Mouse (Mus musculus): ENCODE data around the gene Pla2g2f. TPM values are rescaled to one million over a fixed set of nuclear protein-coding genes. Genes with fewer than 3 reads are reported as not detected.

The Pla2g2f gene
- polyA plus RNA-seq, 1 experiment from 2014 or later, result not detected

- no peaks in the 10 kb centered on the region for H3K27me3 ChIP-seq
- no peaks in the 10 kb centered on the region for H3K9me3 ChIP-seq (replicated peaks)
- H3K36me3 ChIP-seq, result no peaks in the 10 kb centered on the region
- peaks cover 19% of the 10 kb centered on the region for H3K4me1 ChIP-seq
- no peak for ATAC-seq (ENCODE audit: low FRiP score)
- H3K9ac ChIP-seq, result no peak overlapping the region
- no peak overlapping the region for H3K27ac ChIP-seq
- no peak overlapping the region for H3K4me2 ChIP-seq (replicated peaks)
- 69% methylated on average over 4 of the region's 4 CpGs for WGBS
- H3K4me3 ChIP-seq, result no peak overlapping the region
Measured at GRCm38 (mm10) chr4:138755439-138755838, 2.0 kb downstream of the Pla2g2f start.

- H3K4me2 ChIP-seq (replicated peaks), result no peak overlapping the region
- no peaks in the 10 kb centered on the region for H3K27me3 ChIP-seq
- 85% methylated on average over 9 of the region's 9 CpGs for WGBS
- H3K4me3 ChIP-seq, result no peak overlapping the region
- no peak overlapping the region for H3K9ac ChIP-seq
- no peak for ATAC-seq (ENCODE audit: low FRiP score)
- peaks cover 19% of the 10 kb centered on the region for H3K4me1 ChIP-seq
- H3K36me3 ChIP-seq, result no peaks in the 10 kb centered on the region
- H3K9me3 ChIP-seq (replicated peaks), result no peaks in the 10 kb centered on the region
- H3K27ac ChIP-seq, result no peak overlapping the region
Measured at GRCm38 (mm10) chr4:138754432-138754831, 3.0 kb downstream of the Pla2g2f start.

DNA sequence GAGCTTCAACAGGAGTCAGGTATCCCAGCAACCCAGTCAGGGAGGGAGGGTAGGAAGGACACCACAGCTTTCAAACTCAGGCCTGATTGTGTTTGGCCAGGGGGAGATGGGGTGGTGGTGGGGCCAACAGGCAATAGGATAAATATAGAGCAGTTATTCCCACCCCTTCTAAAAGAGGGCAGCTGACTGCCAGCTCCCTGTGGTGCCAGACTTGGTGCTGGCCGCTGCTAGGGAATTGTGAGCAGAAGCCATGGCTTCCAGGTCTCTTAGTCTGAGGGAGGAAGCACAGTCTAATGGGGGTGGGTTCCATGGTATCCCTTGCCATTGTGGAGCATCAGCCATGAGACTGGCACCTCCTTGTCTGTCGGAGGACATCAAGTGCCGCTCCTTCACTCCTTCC, 3.8 kb downstream of the Pla2g2f start:
- no peaks in the 10 kb centered on the region for H3K9me3 ChIP-seq (replicated peaks)
- no peak overlapping the region for H3K4me2 ChIP-seq (replicated peaks)
- WGBS, result 78% methylated on average over 3 of the region's 3 CpGs
- no peak overlapping the region for H3K27ac ChIP-seq
- no peaks in the 10 kb centered on the region for H3K36me3 ChIP-seq
- no peak overlapping the region for H3K9ac ChIP-seq
- no peaks in the 10 kb centered on the region for H3K27me3 ChIP-seq
- no peak overlapping the region for H3K4me3 ChIP-seq
- peaks cover 19% of the 10 kb centered on the region for H3K4me1 ChIP-seq
- ATAC-seq (ENCODE audit: low FRiP score), result no peak

DNA sequence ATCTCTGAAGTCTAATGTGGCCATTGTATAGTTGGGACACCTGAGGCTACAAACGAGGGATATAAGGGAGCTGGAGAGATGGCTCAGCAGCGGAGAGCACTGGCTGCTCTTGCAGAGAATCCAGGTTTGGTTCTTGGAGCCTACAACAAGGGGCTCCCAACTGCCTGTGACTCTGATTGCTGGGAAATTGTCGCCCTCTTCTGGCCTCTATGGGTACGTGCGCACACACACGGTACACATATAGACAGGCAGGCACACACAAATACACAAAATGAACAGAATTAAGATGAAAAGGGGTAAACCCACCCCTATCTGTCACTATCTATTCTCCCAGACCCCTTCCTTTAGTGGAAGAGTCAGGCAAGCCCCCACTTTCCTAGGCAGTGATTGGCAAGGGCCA, 4.8 kb downstream of the Pla2g2f start:
- peaks cover 25% of the 10 kb centered on the region for H3K4me1 ChIP-seq
- no peaks in the 10 kb centered on the region for H3K27me3 ChIP-seq
- ATAC-seq (ENCODE audit: low FRiP score), result no peak
- no peaks in the 10 kb centered on the region for H3K9me3 ChIP-seq (replicated peaks)
- H3K4me2 ChIP-seq (replicated peaks), result no peak overlapping the region
- H3K27ac ChIP-seq, result no peak overlapping the region
- H3K4me3 ChIP-seq, result no peak overlapping the region
- WGBS, result 92% methylated on average over 6 of the region's 6 CpGs
- no peaks in the 10 kb centered on the region for H3K36me3 ChIP-seq
- no peak overlapping the region for H3K9ac ChIP-seq

GRCm38 (mm10) chr4:138748369-138749072, 8.9 kb downstream of the Pla2g2f start:
- Histone ChIP-seq H3K4me3 (no peak overlapping the region), H3K27me3 (no peaks in the 10 kb centered on the region), H3K9me3 (replicated peaks) (no peaks in the 10 kb centered on the region), H3K36me3 (no peaks in the 10 kb centered on the region), H3K4me1 (peaks cover 12% of the 10 kb centered on the region), H3K9ac (0 out of 2 replicates have a peak overlapping the region, but pooled peaks have one; percentile 13), H3K27ac (peak overlapping the region; percentile 44; the same call in 1 of the 2 replicates), H3K4me2 (replicated peaks) (no peak overlapping the region)
- WGBS, result 56% methylated on average over 8 of the region's 8 CpGs
- ATAC-seq (ENCODE audit: low FRiP score), result peak; percentile 48; the same call in 1 of the 2 replicates

GRCm38 (mm10) chr4:138747851-138748250, 9.6 kb downstream of the Pla2g2f start:
- no peaks in the 10 kb centered on the region for H3K36me3 ChIP-seq
- ATAC-seq (ENCODE audit: low FRiP score), result peak; percentile 49
- no peak overlapping the region for H3K4me2 ChIP-seq (replicated peaks)
- no peaks in the 10 kb centered on the region for H3K27me3 ChIP-seq
- H3K4me1 ChIP-seq, result peaks cover 14% of the 10 kb centered on the region
- no peaks in the 10 kb centered on the region for H3K9me3 ChIP-seq (replicated peaks)
- H3K27ac ChIP-seq, result peak overlapping the region; percentile 44; the same call in 1 of the 2 replicates
- H3K4me3 ChIP-seq, result no peak overlapping the region
- WGBS, result 61% methylated on average over 10 of the region's 10 CpGs
- peak overlapping the region; percentile 13; the same call in 1 of the 2 replicates for H3K9ac ChIP-seq

DNA sequence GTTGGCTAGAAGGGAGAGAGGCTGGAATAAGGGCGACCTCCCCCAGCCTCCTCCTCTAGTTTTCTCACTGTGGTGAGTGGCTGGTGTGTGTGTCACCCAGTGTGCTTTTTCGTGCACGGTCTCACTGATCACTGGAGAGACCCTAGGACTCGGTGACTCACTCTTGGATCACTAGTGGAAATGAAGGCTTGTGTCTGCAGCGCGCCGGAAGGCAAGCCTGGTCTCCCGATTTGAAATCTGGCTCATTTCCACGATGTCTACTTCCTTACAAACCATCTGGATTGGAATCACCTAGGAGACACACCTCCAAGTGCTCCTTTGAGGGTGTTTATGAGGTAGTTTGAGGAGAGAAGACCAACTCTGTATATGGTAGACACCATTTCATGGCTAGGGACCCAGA, 10.6 kb downstream of the Pla2g2f start:
- no peaks in the 10 kb centered on the region for H3K9me3 ChIP-seq (replicated peaks)
- H3K4me2 ChIP-seq (replicated peaks), result no peak overlapping the region
- H3K9ac ChIP-seq, result no peak overlapping the region
- WGBS, result 90% methylated on average over 9 of the region's 9 CpGs
- H3K4me3 ChIP-seq, result no peak overlapping the region
- no peak overlapping the region for H3K27ac ChIP-seq
- no peaks in the 10 kb centered on the region for H3K27me3 ChIP-seq
- H3K4me1 ChIP-seq, result peaks cover 14% of the 10 kb centered on the region
- no peaks in the 10 kb centered on the region for H3K36me3 ChIP-seq
- ATAC-seq (ENCODE audit: low FRiP score), result no peak

DNA sequence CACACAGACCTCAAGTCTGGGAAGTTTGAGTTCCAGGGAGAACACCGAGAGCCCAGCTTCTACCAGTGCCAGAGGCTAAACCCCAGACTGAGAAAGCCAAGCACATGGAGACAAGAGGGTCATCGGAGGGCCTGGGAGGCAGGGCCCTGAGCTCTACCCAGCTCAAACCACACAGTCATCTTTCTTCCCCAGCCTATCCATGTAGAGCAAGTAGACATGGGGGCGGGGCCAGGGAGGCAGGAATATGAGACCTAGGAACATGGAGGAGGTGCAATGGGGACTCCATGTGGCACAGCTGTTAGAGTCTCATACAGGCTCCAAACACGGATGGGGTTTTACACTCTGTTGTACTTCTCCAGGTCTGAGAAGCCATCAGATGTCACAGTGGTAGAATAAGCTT, 11.5 kb downstream of the Pla2g2f start:
- H3K9ac ChIP-seq, result no peak overlapping the region
- WGBS, result 66% methylated on average over 4 of the region's 4 CpGs
- peaks cover 14% of the 10 kb centered on the region for H3K4me1 ChIP-seq
- no peak overlapping the region for H3K4me2 ChIP-seq (replicated peaks)
- no peak overlapping the region for H3K4me3 ChIP-seq
- H3K9me3 ChIP-seq (replicated peaks), result no peaks in the 10 kb centered on the region
- no peak overlapping the region for H3K27ac ChIP-seq
- H3K27me3 ChIP-seq, result no peaks in the 10 kb centered on the region
- H3K36me3 ChIP-seq, result no peaks in the 10 kb centered on the region
- no peak for ATAC-seq (ENCODE audit: low FRiP score)

DNA sequence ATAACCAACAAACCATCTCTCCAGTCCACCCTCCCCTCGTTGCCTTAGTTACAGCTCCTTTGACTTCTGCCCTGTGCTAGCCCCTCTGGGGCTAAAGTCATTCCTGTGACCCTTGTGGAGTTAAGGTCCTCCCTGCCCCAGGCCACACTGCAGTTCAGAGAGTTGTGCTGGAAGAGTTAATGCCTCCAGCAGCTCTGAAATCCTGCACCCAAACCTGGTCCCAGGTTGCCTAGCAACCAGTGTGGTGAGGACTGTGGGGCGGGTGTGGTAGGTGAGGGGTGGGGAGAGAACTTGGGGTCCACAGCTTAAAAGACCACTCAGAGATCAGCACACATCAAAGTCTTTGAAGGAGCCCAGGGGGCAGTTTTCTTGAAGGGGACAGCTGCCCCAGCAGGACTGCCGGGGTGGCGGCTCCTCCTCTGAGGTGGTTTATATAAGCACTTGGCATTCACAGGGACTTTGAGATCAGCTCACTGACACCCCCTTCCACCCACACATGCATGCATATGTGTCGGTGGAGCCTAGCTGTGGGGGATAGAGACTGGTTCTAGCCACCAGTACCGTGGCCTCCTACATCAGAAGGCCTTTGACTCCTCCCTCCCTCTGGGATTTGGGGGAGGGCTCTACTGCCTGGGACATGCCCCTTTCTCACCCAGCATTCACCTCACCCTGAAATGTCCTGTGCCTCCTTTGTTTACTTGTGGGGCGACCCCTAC, 18.1 kb downstream of the Pla2g2f start:
- Histone ChIP-seq H3K4me2 (replicated peaks) (no peak overlapping the region), H3K27me3 (no peaks in the 10 kb centered on the region), H3K9me3 (replicated peaks) (no peaks in the 10 kb centered on the region), H3K9ac (no peak overlapping the region), H3K4me1 (peaks cover 27% of the 10 kb centered on the region), H3K27ac (no peak overlapping the region), H3K4me3 (no peak overlapping the region), H3K36me3 (no peaks in the 10 kb centered on the region)
- 16% methylated on average over 7 of the region's 7 CpGs for WGBS
- no peak for ATAC-seq (ENCODE audit: low FRiP score)

GRCm38 (mm10) chr4:138737031-138737430, 20.4 kb downstream of the Pla2g2f start, which contains the start of gene Ubxn10:
Ubxn10 (minus strand) TSS chr4:138737167.
- Histone ChIP-seq H3K27me3 (no peaks in the 10 kb centered on the region), H3K4me3 (no peak within 1 kb of the TSS), H3K4me1 (peaks cover 24% of the 10 kb centered on the region), H3K9me3 (replicated peaks) (no peaks in the 10 kb centered on the region), H3K36me3 (no peaks in the 10 kb centered on the region), H3K27ac (0 out of 2 replicates have a peak within 1 kb of the TSS, but pooled peaks have one; percentile 5), H3K9ac (no peak within 1 kb of the TSS), H3K4me2 (replicated peaks) (no peak within 1 kb of the TSS)
- 69% methylated on average over 7 of the region's 7 CpGs for WGBS
- no peak for ATAC-seq (ENCODE audit: low FRiP score)

DNA sequence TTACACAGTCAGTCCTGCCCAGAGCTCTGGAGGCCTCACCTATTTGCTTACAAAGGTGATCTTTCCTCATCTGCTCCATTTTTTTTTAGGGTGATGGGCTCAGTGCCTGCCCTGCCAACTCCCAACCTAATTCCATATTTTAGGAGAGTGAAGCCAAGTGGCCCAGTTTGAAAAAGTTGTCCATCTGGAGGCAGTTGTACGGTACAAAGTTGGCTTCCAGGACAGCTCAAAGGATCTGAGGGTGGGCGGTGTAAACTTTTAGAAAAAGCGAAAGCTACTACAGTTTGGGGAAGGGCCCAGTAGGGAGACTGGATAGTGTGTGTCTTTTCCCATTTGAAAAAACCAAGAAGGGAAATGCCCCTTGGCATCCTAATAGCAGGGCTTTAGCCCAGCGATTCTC, 22.6 kb downstream of the Pla2g2f start:
- no peak overlapping the region for H3K4me3 ChIP-seq
- H3K9me3 ChIP-seq (replicated peaks), result no peaks in the 10 kb centered on the region
- H3K9ac ChIP-seq, result no peak overlapping the region
- H3K4me1 ChIP-seq, result peaks cover 24% of the 10 kb centered on the region
- no peak overlapping the region for H3K4me2 ChIP-seq (replicated peaks)
- no peaks in the 10 kb centered on the region for H3K27me3 ChIP-seq
- 96% methylated on average over 4 of the region's 4 CpGs for WGBS
- ATAC-seq (ENCODE audit: low FRiP score), result no peak
- no peaks in the 10 kb centered on the region for H3K36me3 ChIP-seq
- H3K27ac ChIP-seq, result no peak overlapping the region

DNA sequence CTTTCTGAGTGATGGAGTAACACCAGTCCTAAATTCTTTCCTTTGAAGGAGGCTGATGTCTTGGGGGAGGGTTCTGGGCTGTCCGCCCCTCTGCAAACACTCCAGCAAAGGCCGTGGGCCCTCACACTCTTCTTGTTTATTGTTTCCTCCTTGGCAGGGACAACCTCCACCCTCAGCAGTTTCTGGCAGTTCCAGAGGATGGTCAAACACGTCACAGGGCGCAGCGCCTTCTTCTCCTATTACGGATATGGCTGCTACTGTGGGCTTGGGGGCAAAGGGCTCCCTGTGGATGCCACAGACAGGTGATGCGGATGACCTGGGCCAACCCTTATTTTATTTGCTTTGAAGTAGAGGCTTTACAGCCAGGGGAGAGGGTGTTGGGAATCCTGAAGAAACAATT, 23.3 kb downstream of the Pla2g2f start:
- no peak for ATAC-seq (ENCODE audit: low FRiP score)
- H3K9me3 ChIP-seq (replicated peaks), result no peaks in the 10 kb centered on the region
- H3K27me3 ChIP-seq, result no peaks in the 10 kb centered on the region
- no peak overlapping the region for H3K9ac ChIP-seq
- H3K4me2 ChIP-seq (replicated peaks), result no peak overlapping the region
- H3K36me3 ChIP-seq, result no peaks in the 10 kb centered on the region
- peaks cover 26% of the 10 kb centered on the region for H3K4me1 ChIP-seq
- H3K27ac ChIP-seq, result no peak overlapping the region
- 75% methylated on average over 7 of the region's 7 CpGs for WGBS
- no peak overlapping the region for H3K4me3 ChIP-seq
